23 mouse cellular contexts compared by ENCODE assay signal in genomic region chr5:37783306-37783705, GRCm38 (mm10). TPM values are rescaled to one million over a fixed set of nuclear protein-coding genes. Genes with fewer than 3 reads are reported as not detected.
A peak's percentile ranks its signal among the peaks of the same experiment; 100 is the strongest.
DNase-seq lines count a peak whose midpoint lies in the region; ATAC-seq and TF ChIP-seq lines count a peak whose summit lies in the region.
"Had no signal": no experiment of that assay in that cellular context is flagged by ENCODE, and none has a peak within 500 bp of the region (broad histone marks: within the 10 kb centered on the region; RNA-seq: fewer than 3 reads in every experiment).

No protein-coding gene starts in this region.

- H3K36me3 ChIP-seq in hindbrain, postnatal 0 days (ENCODE audit: insufficient read depth, low read length) = no peaks in the 10 kb centered on the region
- H3K36me3 ChIP-seq in hindbrain, embryonic 10.5 days = no peaks in the 10 kb centered on the region
- H3K36me3 ChIP-seq: forebrain, embryonic 12.5 days; hindbrain, embryonic 15.5 days; kidney, embryonic 15.5 days had no signal

- 41% methylated on average over 8 of the region's 8 CpGs for WGBS in hindbrain, postnatal 0 days
- WGBS in hindbrain, embryonic 10.5 days = 71% methylated on average over 8 of the region's 8 CpGs

- TF ChIP-seq CTCF in hindbrain, postnatal 0 days (IDR thresholded peaks at IDR 0.05; ENCODE audit: low read depth) = no peak
- no peak for TF ChIP-seq CTCF in layer of hippocampus, adult 2 months (conservative IDR thresholded peaks at IDR 0.05)

- H3K4me2 ChIP-seq in hindbrain, postnatal 0 days (ENCODE audit: low read depth, low read length) = no peak overlapping the region
- H3K4me2 ChIP-seq: forebrain, embryonic 12.5 days; hindbrain, embryonic 15.5 days; kidney, embryonic 15.5 days had no signal

- no peak overlapping the region for H3K27ac ChIP-seq in hindbrain, postnatal 0 days
- no peak overlapping the region for H3K27ac ChIP-seq in hindbrain, embryonic 10.5 days
- H3K27ac ChIP-seq in layer of hippocampus, adult 2 months = no peak overlapping the region
- H3K27ac ChIP-seq: forebrain, embryonic 12.5 days; hindbrain, embryonic 15.5 days; kidney, embryonic 15.5 days; stomach, postnatal 0 days had no signal

- DNase-seq in hindbrain, postnatal 0 days (ENCODE audit: low spot score) = peak; percentile 25
- no peak for DNase-seq in hindbrain, embryonic 10.5 days (ENCODE audit: low spot score)
- DNase-seq in right cerebral cortex, postnatal 4 days = peak; percentile 35
- no peak for DNase-seq in right cerebral cortex, adult 18-20 months
- peak; percentile 34 to 38 for DNase-seq in layer of hippocampus, adult 2 months (ENCODE audit: low spot score in 2 of 2)
- no peak for DNase-seq in thymus, postnatal 25 days
- no peak for DNase-seq in urinary bladder, postnatal 25 days (ENCODE audit: low spot score)
- DNase-seq: adrenal gland, postnatal 10 days; cerebellum, postnatal 14 days; heart, adult 18-20 months; heart, postnatal 36 days; liver, postnatal 0 days; lung, postnatal 14 days; midbrain, embryonic 14.5 days had no signal

- H3K4me1 ChIP-seq in hindbrain, postnatal 0 days (ENCODE audit: insufficient read depth, low read length) = no peaks in the 10 kb centered on the region
- H3K4me1 ChIP-seq in hindbrain, embryonic 10.5 days (replicated peaks) = no peaks in the 10 kb centered on the region
- H3K4me1 ChIP-seq: forebrain, embryonic 12.5 days; hindbrain, embryonic 15.5 days; kidney, embryonic 15.5 days had no signal

- peak; percentile 51 for ATAC-seq in hindbrain, postnatal 0 days
- ATAC-seq: intestine, embryonic 16.5 days; liver, postnatal 0 days; Patski had no signal

- 0 out of 2 replicates have a peak, but pooled peaks cover 2% of the 10 kb centered on the region for H3K27me3 ChIP-seq in hindbrain, postnatal 0 days (ENCODE audit: insufficient read depth, low read length)
- H3K27me3 ChIP-seq in hindbrain, embryonic 10.5 days (ENCODE audit: insufficient read depth, poor library complexity, severe bottlenecking) = no peaks in the 10 kb centered on the region
- H3K27me3 ChIP-seq: hindbrain, embryonic 15.5 days; kidney, embryonic 15.5 days had no signal

- H3K4me3 ChIP-seq in hindbrain, postnatal 0 days (ENCODE audit: low read length) = no peak overlapping the region
- no peak overlapping the region for H3K4me3 ChIP-seq in hindbrain, embryonic 10.5 days
- H3K4me3 ChIP-seq in layer of hippocampus, adult 2 months = no peak overlapping the region
- H3K4me3 ChIP-seq: forebrain, embryonic 12.5 days; hindbrain, embryonic 15.5 days; kidney, embryonic 15.5 days had no signal

- H3K9me3 ChIP-seq in hindbrain, postnatal 0 days (ENCODE audit: low read length) = no peaks in the 10 kb centered on the region
- H3K9me3 ChIP-seq in hindbrain, embryonic 10.5 days = no peaks in the 10 kb centered on the region
- H3K9me3 ChIP-seq: forebrain, embryonic 12.5 days; hindbrain, embryonic 15.5 days; kidney, embryonic 15.5 days had no signal

- H3K9ac ChIP-seq in hindbrain, postnatal 0 days (replicated peaks; ENCODE audit: low read length) = no peak overlapping the region
- H3K9ac ChIP-seq: forebrain, embryonic 12.5 days; hindbrain, embryonic 15.5 days; kidney, embryonic 15.5 days; liver, postnatal 0 days had no signal

RNA-seq across cellular contexts. Expression of gene Msx1, which starts 41.1 kb away (rescaled TPM):
- total RNA-seq in hindbrain, postnatal 0 days (2014; rRNA removed) = 14.8 and 20.6 TPM in 2 replicates
- polyA plus RNA-seq in hindbrain, postnatal 0 days (2015; fragmentation: Nextera tagmentation; extraction: Ambion mirVana) = 26.2 and 28.0 TPM in 2 replicates
- 188 and 212 TPM in 2 replicates for polyA plus RNA-seq in hindbrain, embryonic 10.5 days (2016; fragmentation: Nextera tagmentation; extraction: Ambion mirVana)
- 1 to 10 TPM; 4.2 to 5.3 TPM for total RNA-seq in layer of hippocampus, adult 2 months (2021)
- total RNA-seq: megakaryocyte, adult 5-6 weeks; neutrophil, adult 5-6 weeks had no signal
- polyA plus RNA-seq: liver, postnatal 0 days had no signal

RNA-seq across cellular contexts. Expression of gene Cytl1, which starts 48.0 kb away (rescaled TPM):
- total RNA-seq in hindbrain, postnatal 0 days (2014; rRNA removed) = 1.2 and 3.5 TPM in 2 replicates
- 0.30 and 0.94 TPM in 2 replicates for polyA plus RNA-seq in hindbrain, postnatal 0 days (2015; fragmentation: Nextera tagmentation; extraction: Ambion mirVana)
- 0.16 and 0.48 TPM in 2 replicates for polyA plus RNA-seq in hindbrain, embryonic 10.5 days (2016; fragmentation: Nextera tagmentation; extraction: Ambion mirVana)
- total RNA-seq in layer of hippocampus, adult 2 months (2021) = 1 to 10 TPM; 1.0 to 1.2 TPM
- total RNA-seq: megakaryocyte, adult 5-6 weeks; neutrophil, adult 5-6 weeks had no signal
- polyA plus RNA-seq: liver, adult 2 months; liver, postnatal 0 days; midbrain, embryonic 14.5 days; Patski had no signal

Comparison
In these comparisons a context has a peak if more than half of its experiments do, and no peak if none do; other contexts are left out.
1. DNase-seq: peak in hindbrain, postnatal 0 days (single experiment), right cerebral cortex, postnatal 4 days (single experiment) and layer of hippocampus, adult 2 months (2 of 2); none in hindbrain, embryonic 10.5 days (single experiment), right cerebral cortex, adult 18-20 months (single experiment), thymus, postnatal 25 days (single experiment) and urinary bladder, postnatal 25 days (single experiment).